Mouse (Mus musculus): Measurements from ENCODE around the gene Abcc12. TPM values are rescaled to one million over a fixed set of nuclear protein-coding genes. Genes with fewer than 3 reads are reported as not detected.

Abcc12 gene
- total and polyA plus RNA-seq, 3 experiments, result not detected

GRCm38 (mm10) chr8:86443744-86444143 lies 136.7 kb downstream of the Abcc12 start:
- H3K4me2 ChIP-seq (ENCODE audit: insufficient read depth, low read depth, poor library complexity, severe bottlenecking), result no peak overlapping the region
- H3K4me1 ChIP-seq (ENCODE audit: control insufficient read depth in 1 of 2, insufficient read depth in 2 of 2), result no peaks in the 10 kb centered on the region
- DNase-seq (ENCODE audit: extremely low read depth), result no peak
- H3K27me3 ChIP-seq (replicated peaks), result peaks cover 2% of the 10 kb centered on the region
- no peak overlapping the region for H3K4me3 ChIP-seq (replicated peaks in 1 of 3; ENCODE audit: low read depth in 2 of 3, low read length in 2 of 3, poor library complexity in 1 of 3)
- H3K36me3 ChIP-seq (replicated peaks in 1 of 2; ENCODE audit: control insufficient read depth in 1 of 2, insufficient read depth in 1 of 2, low read length in 1 of 2), result no peaks in the 10 kb centered on the region
- H3K79me2 ChIP-seq (replicated peaks; ENCODE audit: control insufficient read depth, extremely low read depth, insufficient read depth, poor library complexity, severe bottlenecking), result no peaks in the 10 kb centered on the region
- in situ Hi-C loops (cut with MboI; ENCODE audit: low pct_ligation_motif_present, low pct_unique_long_range_greater_than_20kb, low sequenced_read_pairs), result no loop called here
- H3K9ac ChIP-seq (ENCODE audit: insufficient read depth, low read depth), result no peak overlapping the region
- no peak for TF ChIP-seq KAT2A (IDR thresholded peaks at IDR 0.05; ENCODE audit: insufficient replicate concordance, low read length)
- no peak for TF ChIP-seq NELFE (IDR thresholded peaks at IDR 0.05; ENCODE audit: low read depth, low read length)
- TF ChIP-seq SMC3 (IDR thresholded peaks at IDR 0.05; ENCODE audit: low read depth, low read length), result no peak
- no peak for TF ChIP-seq JUND (conservative IDR thresholded peaks at IDR 0.05; ENCODE audit: low read depth, low read length)
- no peak for TF ChIP-seq SIN3A (IDR thresholded peaks at IDR 0.05; ENCODE audit: low read length)
- no peak for TF ChIP-seq MXI1 (IDR thresholded peaks at IDR 0.05; ENCODE audit: low read depth, low read length)
- H3K27ac ChIP-seq (ENCODE audit: insufficient read depth, low read depth), result no peak overlapping the region
- H3K9me3 ChIP-seq (replicated peaks; ENCODE audit: low read length), result no peaks in the 10 kb centered on the region
- dilution Hi-C loops (cut with MboI; ENCODE audit: extremely low pct_ligation_motif_present, extremely low pct_unique_long_range_greater_than_20kb, low sequenced_read_pairs), result no loop called here

DNA sequence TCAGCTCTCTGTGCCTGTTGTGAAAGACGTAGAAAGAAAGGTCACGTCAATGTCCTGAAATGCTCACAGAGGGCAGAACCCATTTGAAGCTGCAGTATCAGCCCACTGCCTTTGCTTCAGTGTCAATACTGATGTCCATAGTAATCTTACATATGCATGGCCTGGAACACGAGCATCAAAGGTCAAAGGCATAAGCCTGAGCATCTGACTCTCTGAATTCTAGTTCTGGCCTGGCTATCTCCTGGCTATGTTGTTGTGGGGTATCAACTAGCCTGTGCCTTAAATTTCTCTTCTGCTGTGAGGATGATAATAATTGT lies 141.5 kb downstream of the Abcc12 start:
- H3K4me2 ChIP-seq (ENCODE audit: insufficient read depth, low read depth, poor library complexity, severe bottlenecking), result no peak overlapping the region
- no peaks in the 10 kb centered on the region for H3K36me3 ChIP-seq (replicated peaks in 1 of 2; ENCODE audit: control insufficient read depth in 1 of 2, insufficient read depth in 1 of 2, low read length in 1 of 2)
- DNase-seq (ENCODE audit: extremely low read depth), result no peak
- in situ Hi-C loops (cut with MboI; ENCODE audit: low pct_ligation_motif_present, low pct_unique_long_range_greater_than_20kb, low sequenced_read_pairs), result no loop called here
- H3K4me1 ChIP-seq (ENCODE audit: control insufficient read depth in 1 of 2, insufficient read depth in 2 of 2), result no peaks in the 10 kb centered on the region
- H3K27ac ChIP-seq (ENCODE audit: insufficient read depth, low read depth), result no peak overlapping the region
- no peak for TF ChIP-seq POLR2AphosphoS2 (IDR thresholded peaks at IDR 0.05; ENCODE audit: low read depth, low read length)
- no peak for TF ChIP-seq ETS1 (conservative IDR thresholded peaks at IDR 0.05; ENCODE audit: low read depth, low read length)
- no peak for TF ChIP-seq POLR2A (IDR thresholded peaks at IDR 0.05; ENCODE audit: low read depth, low read length)
- TF ChIP-seq UBTF (IDR thresholded peaks at IDR 0.05; ENCODE audit: low read depth, low read length), result no peak
- no peaks in the 10 kb centered on the region for H3K79me2 ChIP-seq (replicated peaks; ENCODE audit: control insufficient read depth, extremely low read depth, insufficient read depth, poor library complexity, severe bottlenecking)
- peaks cover 27% of the 10 kb centered on the region for H3K27me3 ChIP-seq (replicated peaks)
- H3K9me3 ChIP-seq (replicated peaks; ENCODE audit: low read length), result no peaks in the 10 kb centered on the region
- no peak overlapping the region for H3K9ac ChIP-seq (ENCODE audit: insufficient read depth, low read depth)
- no peak overlapping the region for H3K4me3 ChIP-seq (replicated peaks in 1 of 3; ENCODE audit: low read depth in 2 of 3, low read length in 2 of 3, poor library complexity in 1 of 3)
- dilution Hi-C loops (cut with MboI; ENCODE audit: extremely low pct_ligation_motif_present, extremely low pct_unique_long_range_greater_than_20kb, low sequenced_read_pairs), result no loop called here

DNA sequence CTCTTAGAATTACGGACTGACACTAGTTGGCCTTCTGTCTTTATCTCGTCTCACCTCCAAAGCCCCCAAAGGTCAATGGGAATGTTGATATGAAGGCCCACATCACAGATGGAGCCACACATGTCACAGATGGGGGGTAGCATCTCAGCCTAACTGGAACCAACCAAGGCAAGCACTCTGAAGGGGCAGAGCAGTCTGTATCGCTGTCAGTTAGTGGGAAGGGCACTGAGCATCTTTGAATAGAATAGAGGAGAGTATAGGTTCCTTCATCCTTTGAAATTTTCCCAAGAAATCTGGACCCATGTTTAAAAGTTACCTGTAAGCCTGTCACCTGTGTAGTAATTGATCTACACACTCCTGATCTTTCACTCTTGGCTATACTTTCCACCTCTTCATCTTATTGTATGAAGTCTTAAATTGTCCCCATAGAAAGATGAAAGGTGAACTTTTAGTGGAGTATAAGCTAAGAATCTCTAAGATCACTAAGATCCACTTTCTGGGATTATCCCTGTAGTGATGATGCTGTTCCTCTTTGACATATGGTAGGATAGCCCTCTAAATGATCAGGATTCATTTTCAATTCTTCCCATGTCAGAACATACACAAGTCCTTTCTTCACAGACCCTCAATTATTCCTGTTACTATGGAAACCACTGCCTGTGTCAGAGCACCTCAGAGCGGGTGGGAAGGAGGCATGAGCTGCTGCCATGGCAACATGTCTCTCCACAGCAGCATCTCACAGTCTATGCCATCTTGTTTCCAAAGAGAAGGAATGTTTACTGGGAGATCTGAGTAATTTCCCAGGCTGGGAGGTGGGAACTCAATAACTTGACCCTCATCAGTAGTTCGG lies 142.1 kb downstream of the Abcc12 start:
- dilution Hi-C loops (cut with MboI; ENCODE audit: extremely low pct_ligation_motif_present, extremely low pct_unique_long_range_greater_than_20kb, low sequenced_read_pairs), result no loop called here
- in situ Hi-C loops (cut with MboI; ENCODE audit: low pct_ligation_motif_present, low pct_unique_long_range_greater_than_20kb, low sequenced_read_pairs), result no loop called here
- H3K79me2 ChIP-seq (replicated peaks; ENCODE audit: control insufficient read depth, extremely low read depth, insufficient read depth, poor library complexity, severe bottlenecking), result no peaks in the 10 kb centered on the region
- no peak for TF ChIP-seq CTCF (conservative IDR thresholded peaks at IDR 0.05 in 1 of 2, IDR thresholded peaks at IDR 0.05 in 1 of 2; ENCODE audit: low read depth in 2 of 2, low read length in 2 of 2)
- no peak for TF ChIP-seq ZNF384 (IDR thresholded peaks at IDR 0.05; ENCODE audit: low read depth, low read length)
- TF ChIP-seq MAZ (IDR thresholded peaks at IDR 0.05; ENCODE audit: low read depth, low read length), result no peak
- TF ChIP-seq UBTF (IDR thresholded peaks at IDR 0.05; ENCODE audit: low read depth, low read length), result no peak
- no peak for TF ChIP-seq CHD1 (IDR thresholded peaks at IDR 0.05; ENCODE audit: low read depth, low read length)
- TF ChIP-seq GABPA (IDR thresholded peaks at IDR 0.05; ENCODE audit: insufficient replicate concordance, low read depth, low read length), result no peak
- DNase-seq (ENCODE audit: extremely low read depth), result no peak
- no peak overlapping the region for H3K27ac ChIP-seq (ENCODE audit: insufficient read depth, low read depth)
- peaks cover 28% of the 10 kb centered on the region for H3K27me3 ChIP-seq (replicated peaks)
- H3K9ac ChIP-seq (ENCODE audit: insufficient read depth, low read depth), result no peak overlapping the region
- H3K4me2 ChIP-seq (ENCODE audit: insufficient read depth, low read depth, poor library complexity, severe bottlenecking), result no peak overlapping the region
- no peak overlapping the region for H3K4me3 ChIP-seq (replicated peaks in 1 of 3; ENCODE audit: low read depth in 2 of 3, low read length in 2 of 3, poor library complexity in 1 of 3)
- no peaks in the 10 kb centered on the region for H3K9me3 ChIP-seq (replicated peaks; ENCODE audit: low read length)
- H3K36me3 ChIP-seq (replicated peaks in 1 of 2; ENCODE audit: control insufficient read depth in 1 of 2, insufficient read depth in 1 of 2, low read length in 1 of 2), result no peaks in the 10 kb centered on the region
- H3K4me1 ChIP-seq (ENCODE audit: control insufficient read depth in 1 of 2, insufficient read depth in 2 of 2), result no peaks in the 10 kb centered on the region
